Mouse (Mus musculus) MEL (cell line): ENCODE measurements around the gene Psma5. TPM values are rescaled to one million over a fixed set of nuclear protein-coding genes. Genes with fewer than 3 reads are reported as not detected.
A peak's percentile ranks its signal among the peaks of the same experiment; 100 is the strongest.

Experiments used
- DNase-seq: peaks from one replicate; pipeline ENCODE4 v3.0.0; 2011; ENCODE audit warnings: low read depth, low spot score
- H3K27ac ChIP-seq: 2 replicates; pipeline ENCODE4 v1.5.1; 2012; ENCODE audit warnings: low read depth, mild to moderate bottlenecking, control low read depth, low read length, moderate library complexity; ENCODE audit not compliant: control insufficient read depth
- H3K27me3 ChIP-seq, 2 experiments: fragments of 150-350 bp in 1 of 2; sonication (generic) in 1 of 2; 2 replicates each; pipeline ENCODE4 v1.6.1; 2012; ENCODE audit warnings: low read length in 2 of 2, mild to moderate bottlenecking in 2 of 2, improper control_type of control experiment in 1 of 2, moderate library complexity in 1 of 2; ENCODE audit not compliant: insufficient read depth in 2 of 2, control insufficient read depth in 1 of 2
- H3K36me3 ChIP-seq, 2 experiments: 2 replicates each; pipeline ENCODE4 v1.6.1; 2012 to 2014; ENCODE audit warnings: low read length in 2 of 2, improper control_type of control experiment in 1 of 2, inconsistent platforms in 1 of 2, mild to moderate bottlenecking in 1 of 2; ENCODE audit not compliant: insufficient read depth in 2 of 2, control insufficient read depth in 1 of 2
- H3K4me1 ChIP-seq, 2 experiments: fragments of 150-350 bp in 1 of 2; sonication (generic) in 1 of 2; 2 replicates each; pipeline ENCODE4 v1.6.1; 2012; ENCODE audit warnings: low read length in 2 of 2, improper control_type of control experiment in 1 of 2, mild to moderate bottlenecking in 1 of 2; ENCODE audit not compliant: insufficient read depth in 2 of 2, control insufficient read depth in 1 of 2
- H3K4me3 ChIP-seq, 2 experiments: fragments of 150-350 bp in 1 of 2; sonication (generic) in 1 of 2; 2 replicates each; pipeline ENCODE4 v1.5.1; 2012; ENCODE audit warnings: low read depth in 2 of 2, low read length in 2 of 2, mild to moderate bottlenecking in 2 of 2, moderate library complexity in 2 of 2, control low read depth in 1 of 2, improper control_type of control experiment in 1 of 2; ENCODE audit not compliant: control insufficient read depth in 1 of 2, insufficient read depth in 1 of 2
- H3K79me2 ChIP-seq: 2 replicates; pipeline ENCODE4 v1.6.1; 2012; ENCODE audit warnings: mild to moderate bottlenecking, low read length, moderate library complexity; ENCODE audit not compliant: control insufficient read depth, poor library complexity, insufficient read depth
- H3K9ac ChIP-seq: 2 replicates; pipeline ENCODE4 v1.6.1; 2012; ENCODE audit warnings: low read depth, mild to moderate bottlenecking, control low read depth, low read length, moderate library complexity; ENCODE audit not compliant: control insufficient read depth, poor library complexity, severe bottlenecking
- H3K9me3 ChIP-seq: fragments of 150-350 bp; sonication (generic); replicated peaks from 2 replicates; pipeline ENCODE4 v1.6.1; 2012; ENCODE audit warnings: mild to moderate bottlenecking, low read length, improper control_type of control experiment, moderate library complexity; ENCODE audit not compliant: insufficient read depth
- BHLHE40 ChIP-seq: IDR thresholded peaks from 2 replicates; pipeline ENCODE4 v1.6.1; 2012; ENCODE audit warnings: low read depth, mild to moderate bottlenecking, inconsistent platforms, low read length, improper control_type of control experiment, borderline replicate concordance
- CHD1 ChIP-seq: IDR thresholded peaks from 2 replicates; pipeline ENCODE4 v1.6.1; 2012; ENCODE audit warnings: low read depth, mild to moderate bottlenecking, inconsistent platforms, low read length, improper control_type of control experiment
- CHD2 ChIP-seq: IDR thresholded peaks from 2 replicates; pipeline ENCODE4 v1.6.1; 2011; ENCODE audit warnings: low read length, improper control_type of control experiment
- ELF1 ChIP-seq: IDR thresholded peaks from 2 replicates; pipeline ENCODE4 v1.6.1; 2014; ENCODE audit warnings: low read depth, mild to moderate bottlenecking, inconsistent platforms, low read length, improper control_type of control experiment, moderate library complexity
- EP300 ChIP-seq, 2 experiments: IDR thresholded peaks; 2 replicates each; pipeline ENCODE4 v1.6.1; 2011; ENCODE audit warnings: improper control_type of control experiment in 2 of 2, low read length in 2 of 2, low read depth in 1 of 2, mild to moderate bottlenecking in 1 of 2
- ETS1 ChIP-seq: IDR thresholded peaks from 2 replicates; pipeline ENCODE4 v1.6.1; 2012; ENCODE audit warnings: low read depth, mild to moderate bottlenecking, inconsistent platforms, low read length, improper control_type of control experiment, moderate library complexity
- HCFC1 ChIP-seq: IDR thresholded peaks from 2 replicates; pipeline ENCODE4 v1.6.1; 2012; ENCODE audit warnings: low read depth, mild to moderate bottlenecking, inconsistent platforms, low read length, improper control_type of control experiment, moderate library complexity
- JUND ChIP-seq: IDR thresholded peaks from 2 replicates; pipeline ENCODE4 v1.6.1; 2011; ENCODE audit warnings: low read depth, mild to moderate bottlenecking, improper control_type of control experiment, low read length
- KAT2A ChIP-seq: conservative IDR thresholded peaks from 2 replicates; pipeline ENCODE4 v1.6.1; 2012; ENCODE audit warnings: low read depth, low read length, improper control_type of control experiment, inconsistent platforms
- MAX ChIP-seq: IDR thresholded peaks from 2 replicates; pipeline ENCODE4 v1.6.1; 2011; ENCODE audit warnings: low read length, improper control_type of control experiment
- MAZ ChIP-seq: IDR thresholded peaks from 2 replicates; pipeline ENCODE4 v1.6.1; 2012; ENCODE audit warnings: low read depth, mild to moderate bottlenecking, inconsistent platforms, low read length, improper control_type of control experiment
- MEF2A ChIP-seq: IDR thresholded peaks from 2 replicates; pipeline ENCODE4 v1.6.1; 2014; ENCODE audit warnings: low read depth, mild to moderate bottlenecking, inconsistent platforms, low read length, improper control_type of control experiment; ENCODE audit not compliant: poor library complexity, insufficient replicate concordance, severe bottlenecking; ENCODE audit errors: extremely low read depth
- MXI1 ChIP-seq: IDR thresholded peaks from 2 replicates; pipeline ENCODE4 v1.6.1; 2011; ENCODE audit warnings: mild to moderate bottlenecking, low read depth, low read length, improper control_type of control experiment
- MYB ChIP-seq: IDR thresholded peaks from 2 replicates; pipeline ENCODE4 v1.6.1; 2011; ENCODE audit warnings: mild to moderate bottlenecking, low read depth, low read length, improper control_type of control experiment
- MYC ChIP-seq: IDR thresholded peaks from 2 replicates; pipeline ENCODE4 v1.6.1; 2011; ENCODE audit warnings: low read depth, mild to moderate bottlenecking, low read length, improper control_type of control experiment, moderate library complexity
- NELFE ChIP-seq: IDR thresholded peaks from 2 replicates; pipeline ENCODE4 v1.6.1; 2011; ENCODE audit warnings: low read depth, low read length, improper control_type of control experiment
- NRF1 ChIP-seq: IDR thresholded peaks from 2 replicates; pipeline ENCODE4 v1.6.1; 2014; ENCODE audit warnings: low read depth, mild to moderate bottlenecking, inconsistent platforms, low read length, improper control_type of control experiment, moderate library complexity; ENCODE audit not compliant: poor library complexity, insufficient read depth, severe bottlenecking
- POLR2A ChIP-seq, 2 experiments: IDR thresholded peaks; 2 replicates each; pipeline ENCODE4 v1.6.1; 2011 to 2012; ENCODE audit warnings: low read length in 2 of 2, mild to moderate bottlenecking in 2 of 2, control low read depth in 1 of 2, improper control_type of control experiment in 1 of 2, low read depth in 1 of 2, moderate library complexity in 1 of 2; ENCODE audit not compliant: control insufficient read depth in 1 of 2, insufficient read depth in 1 of 2, poor library complexity in 1 of 2
- POLR2AphosphoS2 ChIP-seq: IDR thresholded peaks from 2 replicates; pipeline ENCODE4 v1.6.1; 2011; ENCODE audit warnings: low read length, improper control_type of control experiment
- RCOR1 ChIP-seq: IDR thresholded peaks from 2 replicates; pipeline ENCODE4 v1.6.1; 2012; ENCODE audit warnings: low read depth, mild to moderate bottlenecking, inconsistent platforms, low read length, improper control_type of control experiment
- SIN3A ChIP-seq: IDR thresholded peaks from 2 replicates; pipeline ENCODE4 v1.6.1; 2012; ENCODE audit warnings: low read length, improper control_type of control experiment, inconsistent platforms
- TAL1 ChIP-seq: IDR thresholded peaks from 2 replicates; pipeline ENCODE4 v1.6.1; 2012; ENCODE audit warnings: mild to moderate bottlenecking, inconsistent platforms, low read length, moderate library complexity, mixed read lengths
- TBP ChIP-seq: IDR thresholded peaks from 2 replicates; pipeline ENCODE4 v1.8.0; 2011; ENCODE audit warnings: low read depth, low read length, improper control_type of control experiment
- TCF12 ChIP-seq: IDR thresholded peaks from 2 replicates; pipeline ENCODE4 v1.6.1; 2014; ENCODE audit warnings: low read depth, mild to moderate bottlenecking, inconsistent platforms, low read length, improper control_type of control experiment, moderate library complexity
- UBTF ChIP-seq: IDR thresholded peaks from 2 replicates; pipeline ENCODE4 v1.6.1; 2012; ENCODE audit warnings: low read depth, mild to moderate bottlenecking, inconsistent platforms, low read length, improper control_type of control experiment, moderate library complexity, borderline replicate concordance; ENCODE audit not compliant: insufficient read depth
- USF1 ChIP-seq: IDR thresholded peaks from 2 replicates; pipeline ENCODE4 v1.6.1; 2014; ENCODE audit warnings: low read depth, mild to moderate bottlenecking, inconsistent platforms, low read length, improper control_type of control experiment, moderate library complexity
- ZMIZ1 ChIP-seq: IDR thresholded peaks from 2 replicates; pipeline ENCODE4 v1.6.1; 2012; ENCODE audit warnings: low read depth, mild to moderate bottlenecking, inconsistent platforms, low read length, improper control_type of control experiment, moderate library complexity
- ZNF384 ChIP-seq: IDR thresholded peaks from 2 replicates; pipeline ENCODE4 v1.6.1; 2012; ENCODE audit warnings: low read depth, mild to moderate bottlenecking, inconsistent platforms, low read length, improper control_type of control experiment
- polyA plus RNA-seq, 2 experiments: library from polyadenylated mRNA; stranded (reverse) in 1 of 2; unstranded in 1 of 2; fragments of >175 nt in 1 of 2; fragments of >200 nt in 1 of 2; gene quantifications; 2 replicates each; pipeline versions ENCODE4 v1.2.1 to v1.2.4; 2012; ENCODE audit warnings: low replicate concordance in 2 of 2, low read depth in 1 of 2; ENCODE audit not compliant: insufficient read length in 2 of 2, insufficient read depth in 1 of 2, missing spikeins in 1 of 2
- total RNA-seq: library from RNA; depleted of rRNA; stranded (reverse); fragments of 300-350 nt; gene quantifications from 2 replicates; pipeline ENCODE4 v1.2.3, GENCODE M21; 2012; rRNA removed

Psma5 gene
- total RNA-seq = 353 and 414 TPM in 2 replicates
- polyA plus RNA-seq = 100 to 1,000 TPM in 1 of 2 experiments, not detected in 1; 429 TPM

DNA sequence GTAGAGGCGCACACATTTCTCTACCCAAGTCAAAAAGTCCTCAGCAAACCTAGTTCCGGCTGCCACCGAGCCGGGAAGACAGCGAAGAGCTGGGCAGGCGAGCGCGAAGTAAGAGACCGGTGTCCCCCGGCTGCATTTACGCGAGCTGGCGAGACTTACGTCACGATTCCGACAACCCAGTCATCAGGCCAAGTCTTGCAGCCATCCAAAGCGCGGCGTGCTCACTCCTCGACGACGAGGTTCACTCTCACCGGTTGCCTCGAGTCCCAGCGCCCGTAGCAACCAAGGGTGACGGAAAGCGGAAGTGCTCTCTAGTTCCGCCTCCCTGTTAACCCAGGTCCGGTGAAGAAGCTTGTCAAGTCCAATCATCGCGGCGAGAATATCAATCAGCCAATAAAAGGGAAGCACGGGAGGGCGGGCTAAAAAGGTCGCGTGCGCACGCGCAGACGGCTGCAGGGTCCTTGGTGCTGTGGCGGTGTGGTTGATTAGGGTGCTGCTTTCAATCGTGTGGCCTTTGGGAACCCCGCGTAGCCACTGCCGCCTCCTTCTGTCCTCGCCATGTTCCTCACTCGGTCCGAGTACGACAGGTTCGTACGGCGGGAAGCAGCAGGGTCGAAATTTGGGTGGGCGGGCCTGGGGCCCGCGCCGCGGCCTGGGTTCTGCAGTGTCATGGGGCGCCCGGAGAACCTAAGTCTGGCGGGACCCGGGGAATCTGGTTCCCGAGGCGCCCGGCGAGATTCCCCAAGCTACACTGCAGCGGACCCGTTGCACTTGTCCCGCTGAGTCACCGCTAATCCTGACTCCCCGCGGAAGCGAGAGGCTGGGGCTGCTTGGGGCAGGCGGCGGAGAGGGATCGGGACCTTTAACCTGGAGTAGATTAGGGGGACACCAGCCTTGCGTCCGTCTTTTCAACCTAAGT lies at the start of gene Psma5:
Gene Psma5, plus strand, starts transcription at position 208 of the 919 bp plus-strand sequence.
- no peaks in the 10 kb centered on the region for H3K9me3 ChIP-seq
- no peaks in the 10 kb centered on the region for H3K27me3 ChIP-seq
- H3K79me2 ChIP-seq = peaks cover 42% of the 10 kb centered on the region
- peaks cover 3 to 11% of the 10 kb centered on the region in 2 experiments; a peak in 3 of 4 replicates for H3K4me1 ChIP-seq
- peak within 1 kb of the TSS; percentile 84 to 94 for H3K4me3 ChIP-seq
- peak within 1 kb of the TSS; percentile 93 for H3K27ac ChIP-seq
- H3K36me3 ChIP-seq = peaks cover 10 to 19% of the 10 kb centered on the region in 2 experiments
- DNase-seq = peak; percentile 100
- TF ChIP-seq NRF1 = peak; percentile 82
- TF ChIP-seq EP300 (IDR thresholded peaks at IDR 0.05; ENCODE audit: low read depth in 1 of 2, low read length in 2 of 2) = no peak; a peak in 1 of 4 replicates
- TF ChIP-seq MEF2A = no peak
- peak; percentile 91; the same call in 1 of the 2 replicates for TF ChIP-seq MYC
- peak; percentile 39; the same call in 1 of the 2 replicates for TF ChIP-seq TCF12
- no peak for TF ChIP-seq JUND
- TF ChIP-seq NELFE = peak; percentile 88
- no peak for TF ChIP-seq RCOR1
- peak; percentile 98 for TF ChIP-seq MXI1
- TF ChIP-seq CHD1 = 0 out of 2 replicates have a peak, but pooled peaks have one; percentile 69
- TF ChIP-seq ZNF384 = no peak
- TF ChIP-seq KAT2A = peak; percentile 83
- peak; percentile 87 for TF ChIP-seq ZMIZ1
- TF ChIP-seq USF1 = no peak
- TF ChIP-seq POLR2AphosphoS2 = peak; percentile 77
- peak; percentile 85 for TF ChIP-seq CHD2
- TF ChIP-seq ETS1 = peak; percentile 76
- peak; percentile 57 to 87; a peak in 3 of 4 replicates for TF ChIP-seq POLR2A (IDR thresholded peaks at IDR 0.05; ENCODE audit: control insufficient read depth in 1 of 2, insufficient read depth in 1 of 2, low read depth in 1 of 2, low read length in 2 of 2, poor library complexity in 1 of 2)
- TF ChIP-seq BHLHE40 = 0 out of 2 replicates have a peak, but pooled peaks have one; percentile 39
- 0 out of 2 replicates have a peak, but pooled peaks have one; percentile 20 for TF ChIP-seq MAZ
- TF ChIP-seq ELF1 = peak; percentile 93
- TF ChIP-seq UBTF = no peak; the same call in 1 of the 2 replicates
- peak; percentile 99 for TF ChIP-seq SIN3A
- TF ChIP-seq MYB = no peak
- TF ChIP-seq HCFC1 = peak; percentile 91
- no peak for TF ChIP-seq TAL1
- TF ChIP-seq TBP = peak; percentile 69; the same call in 1 of the 2 replicates
- TF ChIP-seq MAX = peak; percentile 97
- peak within 1 kb of the TSS; percentile 93 for H3K9ac ChIP-seq
